Mouse (Mus musculus): Measurements from ENCODE around the gene Taf8.

GRCm38 (mm10) chr17:47506042-47506441 is 4.0 kb upstream of the Taf8 start:
- TF ChIP-seq CTCF (IDR thresholded peaks at IDR 0.05; ENCODE audit: low read depth): no peak
- TF ChIP-seq EP300 (IDR thresholded peaks at IDR 0.05; ENCODE audit: low read depth): no peak

All from liver, postnatal 0 days (tissue).